Mouse (Mus musculus) urinary bladder, postnatal 4 days (tissue): ENCODE measurements around the gene Etv6.

Experiments used
- DNase-seq, 2 experiments: peaks; one replicate each; pipeline ENCODE4 v3.0.0; 2021 to 2022; ENCODE audit warnings: low spot score in 2 of 2

Gene Etv6

GRCm38 (mm10) chr6:134207391-134208179 lies 172.1 kb downstream of the Etv6 start:
- DNase-seq = peak; percentile 49 to 66

DNA sequence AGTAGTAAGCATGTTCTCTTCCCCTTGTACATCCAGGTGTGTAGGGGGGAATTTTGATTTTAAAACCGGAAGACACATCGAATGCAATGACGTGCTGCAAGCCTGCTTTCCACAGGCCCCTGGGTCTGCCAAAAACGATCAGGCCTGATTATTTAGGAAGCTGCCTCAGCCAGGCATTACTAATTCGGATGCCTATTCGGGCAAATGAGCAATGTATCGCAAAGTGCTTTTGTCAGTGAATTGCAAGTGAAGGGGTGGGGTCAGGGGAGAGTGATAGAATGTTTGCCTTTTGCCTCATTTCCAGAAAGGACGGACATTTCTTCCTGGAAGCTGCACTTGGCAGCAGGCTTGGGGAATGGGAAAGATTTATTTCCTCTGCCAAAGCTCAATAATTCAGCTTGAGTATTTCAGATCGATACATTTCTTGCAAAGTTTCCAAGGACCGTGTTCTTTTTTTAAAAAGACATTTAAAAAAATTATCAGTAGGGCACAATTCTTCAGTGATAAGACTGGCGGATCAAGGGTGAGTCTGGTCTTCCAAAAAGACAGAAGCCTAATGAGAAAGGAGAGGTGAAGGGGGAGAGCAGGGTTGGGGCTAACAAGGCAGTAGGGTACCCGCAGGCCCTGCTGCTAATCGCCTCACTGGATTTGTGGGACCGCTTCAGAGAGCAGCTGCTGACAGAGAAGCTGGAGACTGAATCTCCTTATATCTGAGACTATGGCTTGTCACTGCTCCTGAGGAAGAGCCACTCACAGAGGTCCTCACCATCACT lies 172.9 kb downstream of the Etv6 start:
- no peak for DNase-seq

DNA sequence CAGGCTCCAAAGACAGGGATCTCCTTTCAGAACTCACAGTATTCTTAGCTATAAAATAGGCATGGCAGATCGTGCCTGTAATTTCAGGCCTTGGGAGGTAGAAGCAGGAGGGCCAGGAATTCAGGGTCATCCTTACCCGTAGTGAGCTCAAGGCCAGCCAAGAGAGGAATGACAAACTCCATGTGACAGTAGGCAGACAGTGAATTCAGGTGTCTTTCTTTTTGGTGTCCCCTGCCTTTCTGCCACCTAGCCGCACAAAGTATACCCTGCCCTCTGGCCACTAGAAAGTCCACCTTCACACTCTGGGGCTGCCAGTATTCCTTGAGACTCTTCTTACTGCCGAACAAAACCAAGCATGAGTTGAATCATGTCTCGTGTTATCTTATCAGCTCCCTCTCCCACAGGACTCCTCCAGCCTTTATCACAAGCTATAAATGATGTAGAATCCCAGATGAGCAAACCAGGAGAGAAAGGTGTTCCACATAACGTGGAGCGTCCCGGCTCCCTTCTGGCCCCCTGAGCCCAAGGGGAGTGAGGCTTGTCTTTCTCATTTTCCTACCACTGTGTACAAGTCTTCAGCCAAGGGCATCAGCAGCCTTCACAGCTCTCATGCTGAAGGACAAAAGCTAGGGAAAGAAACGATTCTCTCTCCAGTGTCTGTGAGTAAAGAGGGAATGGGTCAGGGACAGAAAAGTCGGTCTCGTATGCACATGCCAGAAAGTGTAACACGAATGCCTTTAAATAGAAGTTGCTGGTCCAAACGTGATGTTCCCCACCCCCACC lies 175.4 kb downstream of the Etv6 start:
- DNase-seq = no peak

DNA sequence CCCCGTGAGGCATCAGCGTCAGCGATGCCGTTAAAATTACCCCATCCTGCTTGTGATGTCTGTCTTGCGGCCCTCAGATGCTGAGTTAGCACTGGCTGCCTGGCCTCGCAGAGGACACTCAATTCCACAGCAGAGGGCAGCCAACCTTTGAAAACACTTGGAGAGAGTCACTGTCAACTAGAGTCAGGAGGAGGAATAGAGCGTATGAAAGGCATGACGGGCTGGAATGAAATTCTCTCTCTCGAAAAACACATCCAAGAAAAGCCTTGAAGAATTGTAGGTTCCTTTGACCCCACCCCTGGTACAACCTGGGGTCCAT lies 175.9 kb downstream of the Etv6 start:
- no peak for DNase-seq

DNA sequence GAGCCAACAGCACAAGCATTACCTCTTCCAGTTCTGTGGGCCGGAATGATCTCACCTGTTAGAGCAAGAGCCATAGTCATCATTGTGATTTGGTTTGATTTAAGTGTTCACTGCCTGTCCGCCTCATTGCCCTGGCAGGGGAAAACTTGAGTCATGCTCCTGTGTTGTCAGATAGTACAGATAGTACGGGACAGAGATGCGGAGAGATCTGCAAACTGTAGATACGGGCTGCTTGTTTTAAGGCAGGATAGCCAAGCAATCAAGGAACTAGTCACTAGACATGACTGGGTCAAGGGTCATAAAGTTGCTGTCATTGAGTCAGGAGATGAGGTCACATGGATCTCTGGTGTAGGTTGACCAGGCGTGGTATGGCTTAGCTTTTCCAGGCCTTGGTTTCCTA lies 182.2 kb downstream of the Etv6 start:
- no peak for DNase-seq

GRCm38 (mm10) chr6:134218441-134218840 lies 182.9 kb downstream of the Etv6 start:
- DNase-seq = no peak

GRCm38 (mm10) chr6:134219358-134219757 lies 183.9 kb downstream of the Etv6 start:
- peak in 1 of 2 experiments; percentile 48 for DNase-seq

- DNase-seq = no peak
These were observed 184.8 kb downstream of the Etv6 start for GRCm38 (mm10) chr6:134220209-134220777.

DNA sequence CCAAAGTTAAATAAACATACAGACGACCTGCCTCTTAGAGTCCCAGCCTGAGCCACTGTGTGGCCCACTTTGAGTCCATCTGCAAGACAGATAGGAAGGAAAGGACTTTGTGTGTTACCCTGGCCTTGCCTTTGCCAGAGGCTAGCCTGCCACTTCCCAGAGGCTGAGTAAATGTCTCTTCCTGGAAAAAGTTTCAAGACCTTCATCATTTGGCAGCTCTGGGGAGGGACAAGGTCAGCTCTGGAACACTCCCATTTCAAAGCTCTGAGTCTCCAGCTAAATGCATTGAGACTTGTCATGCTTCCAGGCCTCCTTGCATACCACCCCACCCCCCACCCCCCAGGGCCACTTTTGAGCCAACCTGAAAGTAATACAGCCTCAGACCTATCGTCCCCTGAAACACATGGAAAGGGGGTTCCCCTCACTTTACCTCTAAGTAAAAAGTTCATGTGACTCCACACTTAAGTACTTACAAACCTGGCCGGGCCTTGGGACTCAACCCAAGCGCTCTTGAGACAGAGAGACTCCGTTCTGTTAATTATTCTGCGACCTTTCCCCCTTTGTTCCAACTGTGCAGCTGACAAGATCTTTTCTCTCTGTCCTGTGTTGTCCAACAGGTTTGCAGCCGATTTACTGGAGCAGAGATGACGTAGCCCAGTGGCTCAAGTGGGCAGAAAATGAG lies 186.9 kb downstream of the Etv6 start:
- DNase-seq = no peak

DNA sequence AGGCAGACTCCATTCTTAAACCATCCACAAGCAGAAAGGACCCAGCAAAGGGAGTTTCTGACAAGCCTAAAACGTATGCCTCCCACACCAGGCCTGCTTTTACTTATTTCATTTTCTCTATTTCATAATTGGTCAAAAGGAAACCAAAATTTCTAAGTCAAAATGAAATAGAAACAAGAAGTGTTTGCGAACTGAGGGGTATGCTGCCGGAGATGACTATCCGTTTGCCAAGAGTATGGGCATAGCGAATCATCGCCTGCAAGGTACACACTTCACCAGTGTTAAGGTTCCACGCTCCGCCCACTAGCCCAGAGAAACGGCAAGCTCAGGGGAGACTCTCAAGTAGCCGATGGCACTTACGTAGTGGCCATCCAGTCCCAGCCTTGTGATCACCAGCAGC lies 190.1 kb downstream of the Etv6 start:
- no peak for DNase-seq

- no peak for DNase-seq
These were observed 191.1 kb downstream of the Etv6 start for GRCm38 (mm10) chr6:134226349-134227169.

- no peak for DNase-seq
These were observed 200.8 kb downstream of the Etv6 start for GRCm38 (mm10) chr6:134236311-134236710.

DNA sequence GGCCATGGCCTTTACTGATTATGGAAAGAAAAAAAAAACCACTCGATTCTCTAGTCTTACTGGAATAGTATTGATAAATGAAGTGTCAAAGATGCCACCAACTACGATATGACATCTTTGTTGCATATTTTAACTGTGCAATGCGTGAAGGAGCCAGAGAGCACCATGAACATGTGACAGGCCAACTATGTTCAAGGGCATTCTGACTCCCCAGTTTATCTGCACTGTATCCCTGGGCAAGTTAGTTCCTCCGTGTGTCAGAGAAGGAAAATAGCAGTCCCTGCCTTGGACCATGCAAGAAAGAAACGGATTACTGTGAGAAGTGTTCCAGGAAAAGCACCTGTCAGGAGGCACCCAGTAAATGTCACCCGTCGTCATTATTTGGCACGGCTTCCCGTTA lies 203.0 kb downstream of the Etv6 start:
- DNase-seq = no peak

DNA sequence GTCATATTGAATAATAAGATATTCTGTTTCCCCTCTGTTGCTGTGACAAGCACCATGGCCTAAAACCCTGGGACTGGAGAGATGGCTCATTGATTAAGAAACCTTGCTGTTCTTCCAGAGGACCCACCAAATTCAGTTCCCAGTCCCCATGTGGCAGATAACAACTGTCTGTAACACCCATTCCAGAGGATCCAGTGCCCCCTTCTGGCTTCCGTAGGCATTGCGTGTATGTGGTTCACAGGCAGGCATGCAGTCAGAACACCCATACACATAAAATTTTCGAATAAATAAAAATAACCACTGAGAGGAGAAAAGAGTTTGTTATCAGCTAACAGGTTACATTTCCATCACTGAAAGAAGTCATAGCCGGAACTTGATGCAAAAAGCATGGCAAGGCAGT lies 205.5 kb downstream of the Etv6 start:
- DNase-seq = no peak

GRCm38 (mm10) chr6:134243119-134243518 lies 207.6 kb downstream of the Etv6 start:
- DNase-seq = no peak

DNA sequence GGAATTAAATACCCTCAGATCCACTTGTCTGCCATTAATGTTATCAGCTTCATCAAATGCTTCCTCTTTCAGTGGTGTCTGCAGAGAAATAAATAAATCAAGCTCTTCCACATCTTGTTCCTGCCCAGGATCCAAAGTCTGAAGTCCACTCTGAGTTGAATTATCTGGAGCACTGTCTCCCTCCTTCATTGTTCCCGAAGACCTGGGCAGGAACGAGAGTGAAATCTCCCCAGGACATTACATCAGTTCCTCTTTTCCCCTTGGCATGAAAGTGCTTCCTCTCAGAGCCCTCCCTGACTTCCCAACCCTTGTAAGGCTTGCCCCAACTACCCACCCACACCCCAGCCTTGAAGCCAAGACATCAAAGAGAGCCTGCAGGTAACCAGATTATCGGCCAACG lies 208.0 kb downstream of the Etv6 start:
- DNase-seq = no peak

GRCm38 (mm10) chr6:134244071-134244470 lies 208.6 kb downstream of the Etv6 start:
- no peak for DNase-seq

GRCm38 (mm10) chr6:134246109-134246508 lies 210.6 kb downstream of the Etv6 start:
- no peak for DNase-seq

- DNase-seq = no peak
These were observed 211.8 kb downstream of the Etv6 start for GRCm38 (mm10) chr6:134247324-134247723.

DNA sequence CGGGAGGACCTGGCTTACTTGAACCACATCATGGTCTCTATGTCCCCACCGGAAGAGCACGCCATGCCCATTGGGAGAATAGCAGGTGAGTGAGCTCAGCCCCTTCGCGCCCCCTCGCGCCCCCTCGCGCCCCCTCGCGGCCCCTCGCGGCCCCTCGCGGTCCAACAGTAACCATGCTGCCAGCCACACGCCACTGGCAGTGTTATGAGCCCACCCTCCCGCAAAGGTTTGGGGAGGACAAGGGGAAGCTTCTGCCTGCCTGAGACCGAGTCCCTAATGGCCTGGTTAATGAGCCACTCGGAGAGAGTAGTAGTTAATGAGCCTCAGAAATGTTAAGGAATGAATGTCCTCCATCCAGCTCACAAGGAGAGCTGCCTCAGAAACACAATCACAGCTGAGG lies 213.2 kb downstream of the Etv6 start:
- no peak for DNase-seq

DNA sequence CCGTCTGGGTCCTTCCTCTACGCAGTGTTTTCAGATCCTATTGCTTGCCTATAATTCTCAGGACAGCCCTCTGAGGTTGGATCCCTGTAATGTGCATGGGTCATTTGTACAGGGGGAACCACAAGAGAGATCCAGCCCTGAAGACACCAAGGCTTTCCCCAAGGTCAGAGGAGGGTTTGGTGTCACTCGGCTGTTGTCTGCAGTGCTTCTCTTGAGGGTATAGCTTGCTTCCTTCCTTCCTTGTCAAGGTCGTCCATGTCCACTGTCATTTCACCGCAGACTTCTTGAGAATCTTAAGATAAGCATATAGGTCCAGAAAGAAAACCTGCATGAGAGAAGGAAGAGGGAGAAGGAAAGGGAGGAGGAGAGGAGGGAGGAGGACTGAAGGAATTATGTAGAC lies 215.3 kb downstream of the Etv6 start:
- DNase-seq = no peak
